Mouse (Mus musculus): ENCODE measurements around the gene Glyat.

DNA sequence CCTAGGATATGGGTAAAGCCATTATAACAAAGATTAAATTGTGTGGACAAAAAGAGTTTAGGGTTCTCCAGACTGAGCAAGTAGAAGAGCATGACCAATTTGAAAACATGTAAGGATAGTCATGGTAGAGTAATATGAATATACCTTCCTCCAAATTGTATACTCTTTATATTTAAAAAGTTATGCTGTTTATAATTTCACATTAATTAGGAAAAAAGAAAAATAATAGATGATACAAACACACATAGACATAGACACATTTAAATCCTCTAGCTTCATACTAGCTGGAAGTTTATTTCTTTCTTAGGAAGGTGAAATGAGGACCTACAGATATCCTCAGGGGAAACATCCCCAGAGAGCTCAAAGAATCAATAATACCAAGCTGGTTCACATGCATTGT, 37.0 kb downstream of the Glyat start, which contains the start of gene Olfr1442:
- no peak for TF ChIP-seq USF1 (IDR thresholded peaks at IDR 0.05; ENCODE audit: low read depth)
- no peak for TF ChIP-seq CTCF (IDR thresholded peaks at IDR 0.05; ENCODE audit: control insufficient read depth, insufficient read depth, insufficient read length)
- no peak for TF ChIP-seq FOSL1 (IDR thresholded peaks at IDR 0.05; ENCODE audit: insufficient read depth, low read length, poor library complexity, severe bottlenecking)

Data from C2C12 (cell line).